Mouse (Mus musculus) embryo, embryonic 10.5 days (tissue): ENCODE results near the gene Gpr176.

Experiments
- DNase-seq: peaks from one replicate; pipeline ENCODE4 v3.0.0-alpha.2; 2015; ENCODE audit warnings: low spot score

Gpr176 gene

DNA sequence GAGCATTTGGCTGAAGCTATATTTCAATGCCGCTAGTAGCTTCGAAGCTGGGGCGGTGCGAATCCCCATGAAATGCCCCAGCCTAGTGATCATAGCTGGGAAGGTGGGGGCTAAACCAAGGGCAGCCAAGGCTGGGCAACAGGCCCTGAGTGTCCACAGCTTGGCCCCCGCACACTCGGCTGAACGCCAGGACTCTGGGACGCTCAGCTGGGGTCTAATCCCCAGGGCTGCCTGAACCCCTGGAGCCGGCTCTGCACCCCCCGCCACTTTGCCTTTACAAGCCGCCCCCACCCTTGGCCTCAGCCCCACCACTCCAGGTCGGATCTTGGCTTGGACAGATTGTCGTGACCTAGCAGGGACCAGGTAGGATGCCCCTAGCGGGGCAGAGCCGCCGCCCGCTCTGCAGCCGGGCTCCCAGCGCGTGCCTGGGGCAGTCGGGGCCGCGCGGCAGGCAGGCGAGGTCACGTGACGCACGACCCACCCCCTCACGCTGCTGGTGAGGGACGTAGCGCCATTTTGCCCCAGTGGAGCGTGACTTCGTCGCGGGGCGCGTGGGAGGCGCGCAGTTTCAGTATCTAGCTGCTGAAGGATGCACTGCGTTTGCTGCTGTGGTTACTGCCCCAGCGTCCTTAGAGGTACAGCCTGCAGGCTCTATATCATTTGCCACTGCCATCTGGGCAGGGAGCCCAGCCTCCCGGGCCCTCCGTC lies 507 bp upstream of the Gpr176 start:
- DNase-seq, result peak; percentile 90

DNA sequence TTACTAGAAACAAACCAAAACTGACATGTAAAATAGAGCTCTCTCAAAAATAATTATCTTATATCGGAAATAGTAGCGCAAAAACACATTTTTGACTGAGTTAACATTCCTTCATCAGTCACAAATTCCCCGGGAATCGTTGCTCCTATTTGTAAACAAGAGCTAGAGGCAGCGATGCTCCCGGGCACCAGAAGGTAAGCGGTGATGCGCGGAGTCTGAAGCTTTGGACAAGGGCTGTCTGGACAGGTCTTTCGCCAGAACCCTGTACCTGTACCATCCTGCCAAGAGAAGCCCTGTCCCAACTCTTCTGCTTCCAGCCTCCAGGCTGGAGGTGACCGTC lies 688 bp downstream of the Gpr176 start:
- peak; percentile 44 for DNase-seq

DNA sequence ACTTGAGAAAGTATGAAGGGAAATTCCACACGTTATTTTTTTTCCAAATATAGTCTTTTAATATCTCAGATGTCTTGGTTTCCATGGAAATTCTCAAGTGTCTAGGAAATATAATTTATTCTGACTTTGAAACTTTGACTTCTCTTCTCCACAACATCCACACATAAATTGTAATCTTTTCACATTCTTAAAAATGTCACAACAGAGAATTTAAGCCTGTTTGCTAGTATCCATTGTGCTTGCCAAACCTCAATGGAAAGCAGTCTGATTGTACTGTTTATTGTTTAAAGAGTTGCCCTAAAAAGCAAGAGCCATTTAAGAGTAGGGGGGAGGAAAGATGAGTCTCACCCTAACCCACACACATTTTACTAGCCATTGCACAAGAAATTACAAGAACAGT lies 1.4 kb downstream of the Gpr176 start:
- DNase-seq, result no peak

DNA sequence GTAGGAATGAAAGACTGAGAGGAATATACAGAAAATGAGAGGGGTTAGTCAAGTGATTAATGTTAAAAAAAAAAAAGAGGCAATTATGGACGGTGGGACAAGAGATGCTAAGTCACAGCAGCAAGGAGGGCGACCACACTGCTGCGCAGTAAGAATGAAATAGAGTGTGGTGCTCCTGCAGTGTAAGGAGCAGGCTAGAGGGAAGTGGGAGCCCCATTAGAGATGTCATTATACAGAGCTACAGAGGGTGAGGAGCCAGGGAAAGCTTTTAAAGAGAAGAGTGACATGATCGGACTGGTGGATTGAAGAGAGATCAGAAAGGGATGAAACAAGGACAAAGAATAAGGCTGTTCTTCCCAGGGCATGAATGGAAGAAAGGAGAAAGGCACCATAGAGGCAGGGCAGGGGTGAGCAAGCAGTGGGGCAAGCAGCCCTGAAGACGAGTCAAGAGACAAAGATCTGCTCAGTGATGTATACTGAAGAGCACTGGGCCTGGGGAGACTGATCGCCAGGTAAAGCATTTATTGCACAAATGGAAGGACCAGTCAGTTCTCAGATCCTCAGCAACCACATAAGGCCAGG lies 18.0 kb downstream of the Gpr176 start:
- no peak for DNase-seq

DNA sequence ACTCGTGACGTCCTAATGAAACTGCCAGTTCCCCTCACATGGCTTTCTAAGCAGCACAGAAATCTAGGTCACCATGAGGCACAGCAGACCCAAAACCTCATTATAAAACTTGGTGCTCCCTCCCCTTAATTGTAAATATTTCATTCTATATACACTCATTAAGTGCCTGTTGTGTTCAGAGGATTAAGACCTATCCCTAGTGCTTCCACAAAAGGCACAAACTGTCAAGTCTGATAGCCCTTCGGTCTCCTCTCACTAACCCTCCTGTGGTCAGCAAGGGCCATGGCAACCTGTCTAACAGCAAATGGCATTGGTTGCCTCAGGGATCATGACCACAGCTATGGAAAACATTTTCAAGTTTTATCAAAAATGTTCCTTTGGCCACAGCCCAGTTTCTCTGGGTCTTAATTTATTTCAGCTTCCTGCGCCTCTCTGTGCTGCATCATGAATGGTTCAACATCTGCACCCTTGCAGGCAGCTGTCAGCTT lies 19.3 kb downstream of the Gpr176 start:
- DNase-seq, result no peak

DNA sequence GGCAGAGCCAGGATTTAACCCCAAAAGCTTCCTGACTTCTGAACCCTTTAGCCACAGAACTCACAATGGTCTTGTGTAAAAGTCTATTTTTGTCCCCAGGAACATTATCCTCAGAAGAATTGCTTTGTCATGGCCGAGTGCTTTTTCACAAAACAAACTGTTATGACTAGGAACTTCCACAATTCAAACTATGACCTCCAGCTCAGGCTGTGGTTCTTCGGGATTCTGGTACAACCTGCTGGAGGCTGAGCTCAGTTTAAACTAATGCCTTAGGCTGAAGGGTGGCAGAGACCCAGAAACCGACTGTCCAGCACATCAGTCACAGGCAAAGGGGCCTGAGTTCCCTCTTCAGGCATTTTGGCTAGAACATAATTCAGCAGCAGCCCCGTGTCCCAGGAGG lies 19.7 kb downstream of the Gpr176 start:
- no peak for DNase-seq

DNA sequence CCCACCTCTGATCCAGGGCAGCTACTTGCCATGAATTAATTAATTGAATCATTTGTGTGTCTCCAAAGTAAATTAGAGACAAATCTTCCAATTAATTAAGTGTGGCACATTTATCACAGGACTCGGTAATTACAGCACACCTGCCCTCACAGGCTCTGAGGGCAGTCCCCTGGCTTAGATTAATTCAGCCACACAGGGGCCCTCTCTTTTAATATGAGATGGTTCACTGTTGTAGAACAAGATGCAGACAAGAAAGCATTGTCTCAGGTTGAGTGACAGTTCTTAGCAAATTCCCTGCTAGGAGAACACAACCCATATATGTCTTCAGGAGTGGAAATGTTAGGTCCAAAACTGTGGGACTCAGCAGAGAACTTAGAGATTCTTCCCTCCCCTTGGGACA lies 27.7 kb downstream of the Gpr176 start:
- no peak for DNase-seq

DNA sequence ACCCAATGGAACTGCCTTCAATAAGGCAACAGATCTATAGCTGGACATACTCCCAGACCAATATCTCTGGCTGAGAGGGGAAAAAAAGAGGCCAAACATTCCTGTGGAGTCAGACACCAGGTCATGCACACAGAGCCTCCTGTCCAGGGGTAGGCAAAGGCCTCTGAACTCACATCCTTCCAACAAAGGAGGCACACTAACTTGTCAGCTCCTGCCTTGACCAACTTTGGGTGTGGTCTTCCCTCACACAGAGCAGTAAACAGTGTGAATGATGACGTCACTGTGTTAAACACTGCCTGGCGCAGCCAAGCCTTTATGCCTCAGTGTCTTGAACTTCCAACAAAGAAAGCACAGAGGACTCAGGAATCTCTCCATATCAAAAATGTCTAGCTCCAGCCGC lies 29.3 kb downstream of the Gpr176 start:
- DNase-seq, result no peak

DNA sequence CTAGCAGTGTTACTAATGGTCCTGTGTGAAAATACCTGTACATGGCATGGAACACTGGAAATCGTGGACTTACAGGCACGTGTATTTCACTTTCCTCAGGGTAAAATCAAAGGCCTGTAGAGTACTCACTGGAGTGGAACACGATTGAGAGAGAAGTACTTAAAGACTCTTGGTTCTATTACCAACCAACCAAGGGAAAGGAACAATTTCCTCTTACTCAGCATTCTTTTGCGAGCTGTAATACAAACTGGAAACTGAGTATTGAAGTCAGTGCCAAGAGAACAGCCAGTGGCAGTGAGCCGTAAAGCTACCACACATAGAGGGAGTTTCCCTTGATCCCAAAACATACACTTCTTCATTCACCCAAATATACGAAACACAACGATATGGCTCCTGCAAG lies 31.9 kb downstream of the Gpr176 start:
- DNase-seq, result no peak

DNA sequence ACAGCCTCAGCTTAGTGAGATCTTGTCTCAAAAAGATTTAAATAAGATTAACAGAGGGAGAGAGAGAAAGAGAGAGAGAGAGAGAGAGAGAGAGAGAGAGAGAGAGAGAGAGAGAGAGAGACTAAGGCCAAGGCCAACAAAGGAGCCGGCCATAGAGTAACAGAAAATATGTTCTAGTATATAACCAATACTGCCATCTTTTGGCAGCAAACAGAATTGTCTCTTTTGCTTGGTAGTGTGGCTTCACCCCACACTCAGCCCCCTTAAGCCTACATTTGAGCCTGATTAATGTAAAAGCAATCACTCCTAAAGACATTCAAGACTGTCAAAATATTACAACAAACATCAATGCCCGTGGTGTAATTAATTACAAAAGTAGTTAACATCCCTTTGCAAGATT lies 37.1 kb downstream of the Gpr176 start:
- peak; percentile 46 for DNase-seq

DNA sequence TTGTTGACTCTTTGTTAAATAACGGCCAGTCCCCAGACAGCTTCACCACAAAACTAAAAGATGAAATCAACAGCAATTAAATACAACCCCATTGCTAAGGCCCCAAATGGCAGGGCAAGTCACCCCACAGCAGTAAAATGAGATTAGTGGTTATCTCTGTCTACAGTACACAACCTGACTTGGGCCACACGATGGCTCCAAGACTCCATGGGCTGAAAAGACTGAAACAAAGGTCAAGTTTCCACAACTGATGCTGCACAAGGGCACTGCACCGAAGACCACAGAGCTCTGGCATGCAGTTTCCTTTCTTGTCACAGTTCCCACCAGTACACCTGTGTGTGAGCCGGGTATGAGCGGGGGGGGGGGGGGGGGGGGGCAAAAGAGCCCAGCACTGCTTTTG lies 50.6 kb downstream of the Gpr176 start:
- DNase-seq, result no peak

DNA sequence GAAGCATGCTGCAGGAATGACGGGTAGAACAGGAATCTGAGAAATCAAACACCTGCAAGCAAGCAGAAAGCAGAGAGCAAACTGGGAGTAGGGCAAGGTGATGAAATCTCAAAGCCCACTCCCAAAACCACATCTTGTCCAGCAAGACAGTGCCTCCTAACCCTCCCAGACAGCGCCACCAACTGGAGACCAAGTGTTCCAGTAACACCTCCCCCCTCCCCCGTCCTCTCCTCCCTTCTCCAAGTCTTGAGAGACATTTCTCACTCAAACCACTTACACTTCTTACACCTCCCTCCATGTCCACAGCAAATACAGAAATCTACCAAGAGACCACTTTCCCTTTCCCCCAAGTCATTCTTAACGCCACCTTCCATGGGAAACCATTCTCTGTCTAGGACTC lies 51.4 kb downstream of the Gpr176 start:
- DNase-seq, result no peak

DNA sequence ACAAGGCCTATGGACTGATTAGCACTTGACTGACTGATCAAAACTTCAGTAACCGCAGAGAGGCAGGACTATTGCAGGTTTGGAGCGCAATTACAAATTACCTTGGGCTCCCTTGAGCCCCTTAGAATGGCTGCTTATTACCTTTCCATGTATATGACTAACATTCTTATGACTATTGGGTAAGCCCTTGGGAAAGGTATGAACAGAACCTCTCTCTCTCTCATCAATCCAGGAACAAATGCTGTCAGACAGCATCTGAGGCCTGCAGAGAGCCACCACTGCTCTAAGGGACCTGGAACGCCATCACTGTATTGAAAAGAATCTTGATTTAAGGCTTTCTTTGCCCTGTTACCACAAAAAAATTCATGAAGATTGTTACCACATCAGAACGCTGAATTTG lies 52.1 kb downstream of the Gpr176 start:
- no peak for DNase-seq

DNA sequence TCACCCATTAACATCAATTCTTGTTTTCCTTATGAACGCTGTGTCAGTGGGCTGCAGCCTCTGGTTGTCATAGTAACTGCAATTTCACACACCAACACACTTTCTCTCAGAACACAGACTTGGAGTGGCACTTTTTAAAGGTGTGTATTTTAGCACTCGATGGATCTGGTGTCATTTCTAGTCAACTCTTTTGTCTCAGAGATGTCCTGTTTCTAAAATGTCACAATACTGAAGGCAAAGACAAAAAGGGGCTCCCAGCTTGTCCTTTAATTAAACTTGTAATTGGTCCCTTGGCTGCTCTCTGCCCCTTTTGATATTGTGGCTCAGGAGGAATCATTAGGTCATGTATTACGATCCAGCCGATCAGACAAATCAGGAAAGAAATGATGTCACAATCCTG lies 52.7 kb downstream of the Gpr176 start:
- DNase-seq, result peak; percentile 12

DNA sequence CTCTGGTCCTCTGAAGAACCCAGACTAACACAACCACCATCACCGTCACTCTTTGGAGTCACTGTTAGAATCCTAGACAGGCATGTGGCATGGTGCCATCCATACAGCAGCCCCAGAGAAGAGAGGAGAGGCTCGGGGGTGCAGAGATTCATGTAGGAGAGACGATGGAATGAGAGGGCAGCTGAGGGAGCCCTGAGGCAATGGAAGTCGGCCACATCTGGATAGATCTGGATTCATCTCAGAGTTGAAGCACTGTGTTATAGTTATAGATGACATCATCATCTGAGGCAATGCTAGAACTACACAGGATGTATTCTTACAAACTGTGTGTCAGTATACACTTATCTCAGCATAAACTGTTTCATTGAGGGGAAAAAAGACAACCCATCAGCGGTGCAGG lies 54.0 kb downstream of the Gpr176 start:
- DNase-seq, result no peak

DNA sequence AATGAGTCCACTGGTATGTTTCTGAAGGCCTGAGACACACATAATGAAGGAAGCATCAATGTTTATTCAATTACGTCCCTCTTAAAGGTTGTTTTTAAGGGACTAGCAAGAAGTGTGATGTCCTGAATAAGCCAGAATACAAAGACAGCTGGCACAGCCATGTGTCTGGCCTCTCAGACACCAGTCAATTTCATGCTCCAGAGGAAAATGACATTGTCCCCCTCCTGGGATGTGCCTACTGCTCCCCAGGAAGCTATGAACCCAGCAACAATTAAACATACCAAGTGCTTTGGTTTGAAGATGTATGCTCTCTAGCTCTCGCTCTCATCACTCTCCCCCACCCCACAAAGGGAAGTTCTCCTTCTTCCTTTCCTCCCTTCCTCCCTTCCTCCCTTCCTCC lies 56.3 kb downstream of the Gpr176 start:
- no peak for DNase-seq

DNA sequence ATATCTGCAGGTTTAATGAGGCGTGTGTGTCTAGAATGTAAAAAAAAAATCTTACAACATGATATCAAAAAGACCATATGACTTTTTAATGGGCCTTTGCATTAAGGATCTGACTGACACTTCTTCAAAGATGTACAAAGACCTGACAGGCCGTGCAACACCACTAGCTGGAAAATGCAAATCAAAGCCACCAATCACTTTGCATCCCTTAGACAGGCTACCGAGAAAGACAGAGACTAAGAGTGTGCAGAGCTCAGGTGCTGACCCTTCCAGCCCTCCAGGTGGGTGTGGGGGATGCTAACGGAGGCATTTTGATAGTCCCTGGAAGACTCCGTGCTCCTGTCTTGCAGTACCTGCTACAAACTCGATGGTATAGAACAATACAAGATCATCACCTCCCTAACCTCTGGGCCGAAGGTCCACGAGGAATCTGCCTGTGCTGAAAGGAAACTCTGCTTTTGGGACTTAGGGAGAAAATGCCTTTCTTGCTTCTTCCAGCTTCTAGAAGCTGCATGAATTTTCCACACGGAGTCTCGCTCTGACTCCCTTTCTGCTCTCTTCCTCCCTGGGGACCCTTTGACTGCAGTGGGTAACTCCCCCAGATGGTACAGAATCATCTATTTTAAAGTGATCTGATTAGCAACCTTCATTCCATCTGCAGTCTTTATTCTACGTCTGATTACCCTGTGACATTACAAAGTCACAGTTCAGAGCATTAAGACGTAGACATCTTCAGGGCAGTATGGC lies 57.4 kb downstream of the Gpr176 start:
- DNase-seq, result no peak

DNA sequence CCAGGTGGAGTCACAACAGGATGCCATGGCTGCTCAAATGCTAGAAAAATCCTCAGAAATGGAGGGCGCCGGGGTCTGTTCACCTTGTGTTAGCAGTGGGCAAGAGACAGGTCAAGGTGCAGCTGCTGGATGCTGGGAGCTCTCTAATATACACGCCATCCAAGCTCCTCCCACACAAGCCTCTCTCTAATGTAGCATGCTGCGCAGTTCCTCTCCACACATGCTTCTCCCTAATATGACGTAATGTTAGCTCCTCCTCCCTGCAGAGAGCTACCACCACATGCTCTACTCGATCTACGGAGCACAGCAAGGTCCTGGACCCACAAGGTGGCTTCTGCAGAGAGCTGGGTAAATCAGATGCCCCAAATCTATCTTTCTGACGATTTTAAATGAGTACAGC lies 65.7 kb downstream of the Gpr176 start:
- no peak for DNase-seq

DNA sequence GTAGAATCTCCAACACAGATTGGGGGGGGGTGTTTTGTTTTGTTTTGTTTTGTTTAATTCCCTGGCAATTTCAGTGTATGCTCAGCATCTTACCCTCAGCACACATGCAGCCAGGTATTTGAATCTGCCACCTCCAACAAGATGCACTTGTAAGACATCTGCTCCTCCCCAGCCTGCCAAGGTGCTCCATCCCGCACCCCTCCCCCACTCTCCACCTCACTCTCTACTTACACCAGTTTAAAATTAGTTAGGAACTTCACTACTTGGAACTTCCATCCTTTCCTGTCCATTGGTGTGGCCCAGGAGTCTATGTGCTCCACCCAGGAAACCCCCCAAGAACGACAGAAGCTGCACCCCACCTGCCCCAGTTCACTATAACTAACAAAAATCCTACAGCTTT lies 66.3 kb downstream of the Gpr176 start:
- no peak for DNase-seq

DNA sequence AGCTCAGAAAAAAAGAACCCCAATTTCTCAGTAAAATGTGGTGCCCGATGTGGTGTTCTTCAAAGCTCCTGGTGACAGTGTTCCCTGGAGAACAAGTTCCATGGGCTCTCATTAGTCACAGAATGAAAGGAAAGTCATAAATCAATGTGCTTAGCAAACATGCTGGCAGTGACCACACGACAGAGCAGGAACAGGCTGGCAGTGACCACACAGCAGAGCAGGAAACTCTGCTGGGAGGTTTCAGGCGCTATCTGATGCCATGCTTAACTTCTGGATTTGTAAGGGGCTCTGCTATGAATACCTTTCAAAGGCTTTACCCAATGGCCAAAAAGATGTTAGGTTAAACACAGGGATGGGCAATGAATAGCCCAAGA lies 66.7 kb downstream of the Gpr176 start:
- DNase-seq, result peak; percentile 29

DNA sequence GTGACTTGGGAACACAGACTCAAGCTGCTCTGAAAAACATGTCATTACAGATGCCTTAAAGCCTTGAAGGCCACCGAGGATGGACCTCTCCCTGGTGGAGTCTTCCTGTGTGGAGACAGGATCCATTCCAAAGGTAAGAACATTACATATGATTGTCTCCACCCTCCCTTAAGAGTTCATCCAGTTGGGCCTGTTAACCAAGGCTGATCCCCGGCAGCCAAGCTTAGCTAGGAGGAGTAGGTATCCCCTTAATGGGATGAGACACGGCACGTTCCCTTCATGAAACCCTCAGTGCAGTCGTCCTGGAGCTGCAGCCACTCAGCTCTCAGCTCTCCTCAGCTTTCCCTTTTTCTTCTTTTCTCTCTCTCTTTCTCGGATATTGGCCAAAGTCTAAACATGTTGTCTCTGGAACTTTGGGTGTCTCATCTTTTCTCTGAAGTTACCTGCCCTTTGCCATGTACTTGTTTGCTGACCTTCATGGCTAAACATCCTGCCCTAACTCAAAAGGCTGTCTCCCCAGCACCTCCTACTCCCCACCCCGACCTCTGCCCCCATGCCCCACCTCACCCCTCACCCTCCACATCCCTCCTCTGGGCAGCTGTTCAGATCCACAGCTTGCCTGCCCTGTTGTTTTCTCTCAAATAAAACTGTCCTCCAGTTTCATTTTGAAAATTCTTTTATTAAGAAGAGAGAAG lies 67.2 kb downstream of the Gpr176 start:
- DNase-seq, result no peak

DNA sequence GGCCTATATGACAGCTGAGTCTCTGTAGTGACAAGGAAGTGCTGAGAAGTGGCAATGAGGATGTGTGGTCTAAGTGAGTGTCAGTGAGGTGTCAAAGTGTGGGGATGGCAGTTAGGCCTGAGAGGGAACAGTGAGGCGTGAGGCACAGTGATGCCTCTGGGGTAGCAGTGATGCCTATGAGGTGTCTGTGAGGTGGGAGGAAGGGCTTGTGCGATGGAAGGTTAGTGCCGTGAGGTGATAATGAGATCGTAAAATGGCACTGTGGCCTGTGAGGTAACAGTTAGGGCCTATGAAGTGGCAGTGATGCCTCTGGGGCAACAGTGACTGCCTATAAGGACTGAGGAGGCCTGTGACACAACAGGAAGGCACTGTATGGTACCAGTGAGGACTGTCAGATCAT lies 69.8 kb downstream of the Gpr176 start:
- no peak for DNase-seq

DNA sequence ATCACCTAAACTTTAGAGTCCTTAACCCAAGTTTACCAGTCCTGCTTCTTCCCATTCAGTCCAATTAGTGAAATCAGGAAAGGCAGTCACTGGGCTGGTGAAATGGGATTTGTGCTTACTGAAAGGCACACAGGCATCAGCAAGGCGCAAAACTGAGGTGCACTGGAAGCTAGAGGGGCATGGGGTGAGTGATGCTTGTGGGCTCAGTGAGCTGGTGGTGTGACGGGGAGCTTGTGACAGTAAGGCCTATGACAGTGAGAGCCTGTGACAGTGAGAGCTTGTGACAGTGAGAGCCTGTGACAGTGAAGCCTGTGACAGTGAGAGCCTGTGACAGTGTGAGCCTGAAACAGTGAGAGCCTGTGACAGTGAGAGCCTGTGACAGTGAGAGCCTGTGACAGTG lies 71.6 kb downstream of the Gpr176 start:
- no peak for DNase-seq
